Mouse (Mus musculus) left cerebral cortex, adult 18-20 months (tissue): ENCODE results near the gene Actg1. TPM values are rescaled to one million over a fixed set of nuclear protein-coding genes. Genes with fewer than 3 reads are reported as not detected.

ENCODE experiments used
- microRNA-seq, 2 experiments: library from miRNA; unstranded; fragments of <30 nt; microRNA quantifications; one replicate each; pipeline ENCODE4 v1.2.0; 2021
- total RNA-seq, 2 experiments: library from RNA; stranded (reverse); gene quantifications; 2 replicates each; pipeline ENCODE4 v1.2.3; 2021

Gene Actg1
- total RNA-seq, 2 experiments from 2014 or later = 1,195 to 1,258 TPM

Small RNA genes lying within 50 kb of the gene (microRNA-seq; reads per million reads assigned to microRNA genes)
- 0 reads per million in 2 experiments for gene Gm23419
- 1.1 to 1.2 reads per million in 2 experiments for gene Mir6935

Other genes starting within 250 kb of the Actg1 start
- gene Tepsin, start 249.8 kb downstream of the Actg1 start, total RNA-seq = 10 to 100 TPM; 14.8 TPM
- 10 to 100 TPM; 41.5 to 43.4 TPM for gene Ndufaf8, start 249.6 kb downstream of the Actg1 start, total RNA-seq
- gene Slc38a10, start 197.2 kb downstream of the Actg1 start, total RNA-seq = 10 to 100 TPM; 82.6 to 83.9 TPM
- gene Bahcc1, start 115.6 kb downstream of the Actg1 start, total RNA-seq = 10 to 100 TPM; 18.8 to 19.0 TPM
- not detected for gene Fscn2, start 13.0 kb upstream of the Actg1 start, total RNA-seq
- 10 to 100 TPM; 11.6 to 15.6 TPM for gene Faap100, start 30.2 kb upstream of the Actg1 start, total RNA-seq
- 10 to 100 TPM; 65.2 TPM for gene Nploc4, start 89.2 kb upstream of the Actg1 start, total RNA-seq
- 1 to 10 TPM; 1.8 to 3.3 TPM for gene Tspan10, start 94.1 kb upstream of the Actg1 start, total RNA-seq
- under 1 TPM; 0.40 to 0.58 TPM for gene Pde6g, start 105.0 kb upstream of the Actg1 start, total RNA-seq
- gene Oxld1, start 109.5 kb upstream of the Actg1 start, total RNA-seq = 10 to 100 TPM; 13.0 to 16.4 TPM
- gene Ccdc137, start 109.6 kb upstream of the Actg1 start, total RNA-seq = 10 to 100 TPM; 26.4 to 29.1 TPM
- 10 to 100 TPM; 47.2 to 49.7 TPM for gene Arl16, start 119.1 kb upstream of the Actg1 start, total RNA-seq
- gene Mrpl12, start 136.1 kb upstream of the Actg1 start, total RNA-seq = 10 to 100 TPM; 64.4 to 74.4 TPM
- gene Slc25a10, start 143.3 kb upstream of the Actg1 start, total RNA-seq = 10 to 100 TPM; 19.6 to 22.6 TPM
- gene Gcgr, start 182.2 kb upstream of the Actg1 start, total RNA-seq = under 1 TPM in 1 of 2 experiments, not detected in 1; 0.52 TPM
- gene Mcrip1, start 201.2 kb upstream of the Actg1 start, total RNA-seq = 10 to 100 TPM; 74.9 to 77.0 TPM
- gene Ppp1r27, start 202.6 kb upstream of the Actg1 start, total RNA-seq = not detected
- gene P4hb, start 224.7 kb upstream of the Actg1 start, total RNA-seq = 100 to 1,000 TPM; 127 to 129 TPM
- gene Arhgdia, start 233.1 kb upstream of the Actg1 start, total RNA-seq = 100 to 1,000 TPM; 310 to 324 TPM
- 10 to 100 TPM; 60.8 to 62.9 TPM for gene Alyref, start 249.8 kb upstream of the Actg1 start, total RNA-seq
- 10 to 100 TPM; 95.1 to 98.8 TPM for gene Anapc11, start 249.9 kb upstream of the Actg1 start, total RNA-seq